Mouse (Mus musculus) urinary bladder, adult 2 months (tissue): ENCODE measurements at regions not wholly inside any gene's neighbourhood (a gene's known extent, or its start where the extent isn't known, plus 50 kb on each side); places are given as distances from the start of the nearest gene placed in this dataset.
"Not testable (repeated sequence)": the region's sequence is repeated elsewhere in the genome, so short reads cannot be mapped to it uniquely, and the experiment has no call there.

Experiments
- DNase-seq: peaks from one replicate; pipeline ENCODE4 v3.0.0; 2022; ENCODE audit warnings: low spot score

GRCm38 (mm10) chr3:15016621-15017020, 130.5 kb downstream of the Car2 start:
- DNase-seq: no peak

GRCm38 (mm10) chr3:15022773-15023172, 136.7 kb downstream of the Car2 start:
- DNase-seq: no peak

GRCm38 (mm10) chr3:15040866-15041528, 154.9 kb downstream of the Car2 start:
- no peak for DNase-seq

GRCm38 (mm10) chr3:15053968-15054367, 167.9 kb downstream of the Car2 start:
- no peak for DNase-seq

- DNase-seq: not testable (repeated sequence)
These were observed 169.6 kb downstream of the Car2 start for GRCm38 (mm10) chr3:15055516-15056256.

GRCm38 (mm10) chr3:15056788-15057585, 170.9 kb downstream of the Car2 start:
- not testable (repeated sequence) for DNase-seq

GRCm38 (mm10) chr3:15065681-15066080, 179.6 kb downstream of the Car2 start:
- DNase-seq: no peak

GRCm38 (mm10) chr3:15068256-15068655, 182.2 kb downstream of the Car2 start:
- DNase-seq: no peak

- no peak for DNase-seq
These were observed 185.2 kb downstream of the Car2 start for GRCm38 (mm10) chr3:15071030-15071883.

GRCm38 (mm10) chr3:15073405-15073804, 187.3 kb downstream of the Car2 start:
- no peak for DNase-seq

GRCm38 (mm10) chr3:15073847-15074246, 187.8 kb downstream of the Car2 start:
- no peak for DNase-seq

GRCm38 (mm10) chr3:15074949-15075348, 188.9 kb downstream of the Car2 start:
- no peak for DNase-seq

- no peak for DNase-seq
These were observed 204.1 kb downstream of the Car2 start for GRCm38 (mm10) chr3:15090124-15090523.

- no peak for DNase-seq
These were observed 212.2 kb downstream of the Car2 start for GRCm38 (mm10) chr3:15098206-15098817.

GRCm38 (mm10) chr3:15098981-15099380, 212.9 kb downstream of the Car2 start:
- DNase-seq: no peak

GRCm38 (mm10) chr3:15105627-15106026, 219.6 kb downstream of the Car2 start:
- DNase-seq: no peak

- DNase-seq: no peak
These were observed 220.2 kb downstream of the Car2 start for GRCm38 (mm10) chr3:15106281-15106680.

- no peak for DNase-seq
These were observed 221.2 kb downstream of the Car2 start for GRCm38 (mm10) chr3:15107301-15107700.

- no peak for DNase-seq
These were observed 222.3 kb downstream of the Car2 start for GRCm38 (mm10) chr3:15108239-15108934.

GRCm38 (mm10) chr3:15110037-15110748, 221.9 kb downstream of the Gm9733 start:
- DNase-seq: no peak
